Mouse (Mus musculus) forebrain, embryonic 14.5 days (tissue): ENCODE results near the gene Tm7sf2. TPM values are rescaled to one million over a fixed set of nuclear protein-coding genes. Genes with fewer than 3 reads are reported as not detected.

ENCODE experiments used
- ATAC-seq: fragments of 200-750 bp; cut with Nextera tagmentation; 2 replicates; pipeline ENCODE4 v1.8.0; 2017; ENCODE audit warnings: mild to moderate bottlenecking, moderate library complexity
- DNase-seq: peaks from one replicate; pipeline ENCODE4 v3.0.0-alpha.2; 2015; ENCODE audit warnings: low spot score
- H3K27ac ChIP-seq: fragments of 300-500 bp; sonication (generic); 2 replicates; pipeline ENCODE4 v1.5.1; 2014; ENCODE audit warnings: low read depth, mild to moderate bottlenecking, control low read depth, low read length, moderate library complexity
- H3K27me3 ChIP-seq: fragments of 300-500 bp; sonication (generic); replicated peaks from 2 replicates; pipeline ENCODE4 v1.6.1; 2014; ENCODE audit warnings: low read length, control low read depth, mixed read lengths; ENCODE audit not compliant: control insufficient read depth, insufficient read depth
- H3K36me3 ChIP-seq: fragments of 300-500 bp; sonication (generic); 2 replicates; pipeline ENCODE4 v1.6.1; 2014; ENCODE audit warnings: low read length, control low read depth; ENCODE audit not compliant: control insufficient read depth, insufficient read depth
- H3K4me1 ChIP-seq: fragments of 300-500 bp; sonication (generic); 2 replicates; pipeline ENCODE4 v1.6.1; 2014; ENCODE audit warnings: antibody characterized with exemption, low read length, control low read depth; ENCODE audit not compliant: control insufficient read depth, insufficient read depth
- H3K4me2 ChIP-seq: fragments of 300-500 bp; sonication (generic); 2 replicates; pipeline ENCODE4 v1.6.1; 2014; ENCODE audit warnings: mild to moderate bottlenecking, control low read depth, low read length
- H3K4me3 ChIP-seq: fragments of 300-500 bp; sonication (generic); 2 replicates; pipeline ENCODE4 v1.5.1; 2014; ENCODE audit warnings: low read depth, low read length, control low read depth
- H3K9ac ChIP-seq: fragments of 300-500 bp; sonication (generic); 2 replicates; pipeline ENCODE4 v1.6.1; 2014; ENCODE audit warnings: mild to moderate bottlenecking, low read length, control low read depth, moderate library complexity
- H3K9me3 ChIP-seq: fragments of 300-500 bp; sonication (generic); replicated peaks from 2 replicates; pipeline ENCODE4 v1.6.1; 2016; ENCODE audit warnings: low read length, control low read depth, mixed read lengths; ENCODE audit not compliant: control insufficient read depth
- WGBS: fragments of 180-500 bp; shearing (Covaris S2); extraction: QIAGEN DNeasy Blood & Tissue Kit; methylation state at CpG from one replicate; pipeline ENCODE4 v1.1.7; 2014; 5-methylcytosine and 5-hydroxymethylcytosine counted together
- polyA plus RNA-seq: library from polyadenylated mRNA; unstranded; fragments of >200 nt; fragmentation: Nextera tagmentation; extraction: Ambion mirVana; gene quantifications from 2 replicates; pipeline ENCODE4 v1.2.1, GENCODE M21; 2014

Tm7sf2 gene
- polyA plus RNA-seq, 1 experiment from 2014 or later: 32.6 TPM

DNA sequence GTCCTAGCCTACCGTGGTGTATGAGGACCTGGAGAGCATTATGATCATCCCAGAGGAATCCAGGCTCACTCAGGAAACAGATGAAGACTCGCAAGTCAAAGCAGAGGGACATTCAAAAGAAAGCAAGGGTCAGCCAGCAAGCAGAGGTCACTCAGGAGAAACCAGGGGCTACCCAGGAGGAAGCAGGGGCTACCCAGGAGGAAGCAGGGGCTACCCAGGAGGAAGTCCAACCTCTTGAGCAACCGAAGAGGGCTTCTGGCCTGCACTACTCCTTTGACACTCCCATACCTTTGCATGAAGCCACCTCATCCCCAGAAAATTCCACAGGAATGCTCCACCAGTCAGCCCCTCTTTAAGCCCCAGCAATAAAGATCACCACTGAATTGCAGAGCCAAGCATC, 29.7 kb upstream of the Tm7sf2 start:
- peaks cover 15% of the 10 kb centered on the region; the same call in 1 of the 2 replicates for H3K36me3 ChIP-seq
- 89% methylated on average over 3 of the region's 3 CpGs for WGBS
- H3K27me3 ChIP-seq: no peaks in the 10 kb centered on the region
- ATAC-seq (no peak), DNase-seq (no peak)
- no peaks in the 10 kb centered on the region for H3K4me1 ChIP-seq
- H3K9ac ChIP-seq: no peak overlapping the region
- no peak overlapping the region for H3K4me3 ChIP-seq
- no peak overlapping the region for H3K27ac ChIP-seq
- no peaks in the 10 kb centered on the region for H3K9me3 ChIP-seq
- no peak overlapping the region for H3K4me2 ChIP-seq

DNA sequence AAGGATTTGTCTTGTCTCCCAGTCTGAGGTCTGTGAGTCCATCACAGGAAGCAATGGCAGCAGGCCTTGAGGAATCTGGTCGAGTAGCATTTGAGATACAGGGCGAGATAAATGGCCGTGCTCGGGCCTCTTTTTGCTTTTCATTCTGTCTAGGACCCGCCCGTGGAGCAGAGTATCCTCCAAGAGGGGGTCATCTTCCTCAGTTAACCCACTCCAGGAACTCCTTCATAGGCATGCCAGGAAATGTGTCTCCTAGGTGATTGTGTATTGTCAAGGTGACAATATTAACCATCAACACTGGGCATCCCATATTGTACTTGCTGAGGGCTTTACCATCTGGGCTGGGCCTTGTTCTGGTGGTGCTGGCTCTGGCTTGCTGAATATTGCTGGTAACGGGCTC, 25.9 kb upstream of the Tm7sf2 start, which contains the start of gene AC131692.1:
Gene AC131692.1 (plus strand): TSS at position 301 of the 400 bp plus-strand sequence.
- Histone ChIP-seq H3K27me3 (no peaks in the 10 kb centered on the region), H3K36me3 (peaks cover 44% of the 10 kb centered on the region), H3K4me2 (no peak within 1 kb of the TSS), H3K4me1 (no peaks in the 10 kb centered on the region), H3K27ac (no peak within 1 kb of the TSS), H3K9me3 (no peaks in the 10 kb centered on the region), H3K9ac (no peak within 1 kb of the TSS), H3K4me3 (no peak within 1 kb of the TSS)
- 93% methylated on average over 7 of the region's 7 CpGs for WGBS
- ATAC-seq (no peak), DNase-seq (no peak)

DNA sequence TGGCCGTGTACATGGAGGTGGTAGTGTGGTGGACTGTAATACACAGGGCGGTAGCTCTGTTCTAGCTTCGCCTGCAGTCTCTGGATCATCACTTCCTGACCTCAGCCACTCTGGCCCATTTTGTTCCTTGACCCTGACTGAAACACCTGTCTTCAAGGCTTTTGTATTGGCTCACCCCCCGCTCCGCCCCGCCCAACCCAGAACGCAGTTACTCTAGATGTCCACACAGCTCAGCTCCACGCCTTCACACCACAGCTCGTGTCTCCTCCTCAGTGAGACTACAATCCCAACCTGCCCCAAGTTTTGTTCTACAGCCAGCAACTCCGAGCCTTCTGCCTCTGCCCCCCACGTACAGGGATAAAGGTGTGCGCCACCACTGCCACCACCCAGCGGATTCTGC, 20.7 kb upstream of the Tm7sf2 start:
- peaks cover 43% of the 10 kb centered on the region for H3K36me3 ChIP-seq
- DNase-seq (no peak), ATAC-seq (no peak)
- no peaks in the 10 kb centered on the region for H3K9me3 ChIP-seq
- no peak overlapping the region for H3K9ac ChIP-seq
- H3K27me3 ChIP-seq: no peaks in the 10 kb centered on the region
- peaks cover 7% of the 10 kb centered on the region; the same call in 1 of the 2 replicates for H3K4me1 ChIP-seq
- 96% methylated on average over 13 of the region's 13 CpGs for WGBS
- H3K4me3 ChIP-seq: no peak overlapping the region
- H3K4me2 ChIP-seq: no peak overlapping the region
- H3K27ac ChIP-seq: no peak overlapping the region

DNA sequence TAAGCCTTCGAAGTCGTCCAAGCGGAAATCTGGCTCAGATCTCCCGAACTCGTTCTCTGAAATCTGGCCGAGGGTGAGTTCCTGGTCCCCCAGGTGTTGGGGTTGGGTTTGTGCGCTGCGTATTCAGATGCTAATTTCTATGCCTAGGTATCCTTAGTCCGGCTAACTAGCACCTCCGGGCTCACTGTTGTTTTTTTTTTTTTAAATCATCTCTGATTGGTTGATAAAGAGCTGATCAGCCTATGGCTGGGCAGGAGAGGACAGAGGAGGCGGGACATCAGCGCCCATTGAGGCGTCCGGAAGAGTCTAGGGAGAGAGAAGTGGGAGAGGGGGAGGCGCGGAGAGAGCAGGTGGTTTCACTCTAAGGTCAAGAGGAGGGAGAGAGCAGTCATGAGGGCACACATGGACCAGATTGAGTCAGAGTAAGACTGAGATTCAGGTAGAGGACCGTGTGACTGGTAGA, 17.3 kb upstream of the Tm7sf2 start:
- under 1% methylated on average over 17 of the region's 17 CpGs for WGBS
- H3K27ac ChIP-seq: no peak overlapping the region

DNA sequence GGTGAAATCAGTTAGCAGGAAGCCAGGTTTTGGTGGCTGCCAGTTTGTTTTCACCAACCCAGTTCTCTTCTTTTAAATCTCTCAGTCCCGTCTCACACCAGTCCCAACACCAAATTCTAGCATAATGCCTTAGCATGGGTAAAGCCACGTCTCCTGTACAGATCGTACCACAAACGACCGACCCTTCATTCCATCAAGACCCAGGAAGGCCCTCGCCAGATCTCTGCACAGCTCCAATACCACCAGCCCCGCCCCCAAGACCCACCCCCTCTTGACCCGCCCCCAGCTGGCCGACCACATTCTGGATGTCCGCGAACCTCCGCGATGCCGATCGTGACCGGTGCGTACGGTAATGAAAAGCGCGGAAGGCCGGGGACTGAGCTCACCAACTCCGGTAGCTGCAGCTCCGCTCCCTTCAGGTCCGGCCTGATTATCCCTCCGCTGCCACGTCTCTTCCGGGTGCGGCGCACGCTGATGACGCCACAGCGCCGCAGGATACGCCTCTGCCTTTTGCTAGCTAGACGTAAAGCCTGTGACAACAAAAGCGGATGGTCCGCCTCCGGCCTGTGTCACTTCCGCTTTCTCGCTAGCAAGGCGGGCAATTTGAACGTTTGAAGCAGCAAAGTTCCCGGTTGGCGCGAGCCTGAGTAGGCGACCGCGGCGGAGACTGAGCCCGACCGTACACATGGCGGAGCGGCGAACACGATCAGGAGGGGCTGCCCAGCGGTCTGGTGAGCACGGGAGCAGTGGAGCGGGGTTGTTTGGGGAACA, 16.5 kb upstream of the Tm7sf2 start, which contains the start of the genes Zfpl1 and Cdca5:
Gene Zfpl1 (minus strand): TSS at position 479 of the 771 bp plus-strand sequence.
Gene Cdca5 (plus strand): TSS at position 506 of the 771 bp plus-strand sequence.
- Histone ChIP-seq H3K4me2 (peak within 1 kb of the TSS; percentile 92), H3K4me1 (peaks cover 8% of the 10 kb centered on the region; the same call in 1 of the 2 replicates), H3K27ac (0 out of 2 replicates have a peak within 1 kb of the TSS, but pooled peaks have one; percentile 39), H3K36me3 (peaks cover 42% of the 10 kb centered on the region), H3K27me3 (no peaks in the 10 kb centered on the region), H3K9ac (peak within 1 kb of the TSS; percentile 71), H3K4me3 (peak within 1 kb of the TSS; percentile 68), H3K9me3 (no peaks in the 10 kb centered on the region)
- WGBS: under 1% methylated on average over 58 of the region's 58 CpGs
- ATAC-seq (peak; percentile 95), DNase-seq (peak; percentile 99)

More for the DNA sequence above, 17.3 kb upstream of the Tm7sf2 start:
- peak overlapping the region; percentile 68 for H3K4me3 ChIP-seq
- peaks cover 8% of the 10 kb centered on the region; the same call in 1 of the 2 replicates for H3K4me1 ChIP-seq
- H3K36me3 ChIP-seq: peaks cover 43% of the 10 kb centered on the region
- no peaks in the 10 kb centered on the region for H3K27me3 ChIP-seq
- peak overlapping the region; percentile 88 for H3K4me2 ChIP-seq
- ATAC-seq (peak; percentile 80), DNase-seq (peak; percentile 80)
- no peaks in the 10 kb centered on the region for H3K9me3 ChIP-seq
- H3K9ac ChIP-seq: peak overlapping the region; percentile 71

DNA sequence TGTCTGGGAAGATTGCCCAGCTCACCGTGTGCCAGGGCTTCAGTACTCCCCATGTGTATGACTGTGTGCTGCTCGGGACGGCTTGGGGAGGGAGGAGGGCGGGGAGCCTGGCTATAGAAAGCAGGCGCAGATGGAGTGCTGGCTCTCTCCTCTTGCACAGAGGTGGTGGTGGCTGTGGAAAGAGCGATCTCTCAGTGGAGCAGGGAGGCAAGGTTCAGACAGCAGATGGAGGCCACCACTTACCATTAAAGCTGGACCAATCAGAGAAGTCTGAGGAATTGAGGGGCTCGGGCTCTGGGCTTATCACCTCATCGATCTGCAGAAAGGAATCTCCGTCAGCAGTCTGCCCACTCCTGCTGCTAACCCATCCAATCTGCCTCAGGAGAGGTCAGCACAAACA, 14.0 kb upstream of the Tm7sf2 start, which contains the start of gene Gm28374:
Gene Gm28374 (minus strand): TSS at position 101 of the 400 bp plus-strand sequence.
- Histone ChIP-seq H3K9me3 (no peaks in the 10 kb centered on the region), H3K9ac (no peak within 1 kb of the TSS), H3K27me3 (no peaks in the 10 kb centered on the region), H3K4me3 (no peak within 1 kb of the TSS), H3K27ac (no peak within 1 kb of the TSS), H3K36me3 (peaks cover 32% of the 10 kb centered on the region), H3K4me1 (peaks cover 8% of the 10 kb centered on the region; the same call in 1 of the 2 replicates), H3K4me2 (no peak within 1 kb of the TSS)
- ATAC-seq (no peak), DNase-seq (no peak)
- WGBS: 87% methylated on average over 9 of the region's 9 CpGs

DNA sequence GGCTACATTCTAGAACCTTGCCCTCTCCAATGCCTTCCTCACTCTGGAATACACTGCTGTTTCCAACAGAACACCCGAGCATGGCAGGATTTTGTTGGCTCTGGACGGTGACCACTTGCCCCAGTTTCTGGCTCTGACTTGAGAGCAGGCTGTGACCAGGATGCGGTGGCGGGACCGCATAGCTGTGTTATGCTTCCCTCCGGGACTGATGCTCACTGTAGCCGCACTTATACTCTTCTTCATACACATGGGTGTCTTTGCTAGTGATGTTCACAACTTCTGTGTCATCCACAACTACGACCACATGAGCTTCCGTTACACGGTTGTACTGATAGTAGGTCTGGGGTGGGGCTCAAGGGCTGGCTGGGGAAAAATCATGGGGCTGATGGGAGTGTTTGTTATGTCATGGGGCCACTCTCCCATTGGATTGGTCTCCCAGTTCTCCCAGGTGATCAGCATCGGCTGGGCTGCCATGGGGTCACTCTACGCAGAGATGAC, 11.9 kb upstream of the Tm7sf2 start, which contains the start of gene Tmem262:
Gene Tmem262 (plus strand): TSS at position 51 of the 498 bp plus-strand sequence.
- DNase-seq (no peak), ATAC-seq (no peak)
- H3K4me1 ChIP-seq: peaks cover 13% of the 10 kb centered on the region
- no peak within 1 kb of the TSS for H3K4me2 ChIP-seq
- 95% methylated on average over 12 of the region's 12 CpGs for WGBS
- no peaks in the 10 kb centered on the region for H3K9me3 ChIP-seq
- no peak within 1 kb of the TSS for H3K27ac ChIP-seq
- no peak within 1 kb of the TSS for H3K9ac ChIP-seq
- H3K4me3 ChIP-seq: no peak within 1 kb of the TSS
- peaks cover 33% of the 10 kb centered on the region for H3K36me3 ChIP-seq
- H3K27me3 ChIP-seq: no peaks in the 10 kb centered on the region

DNA sequence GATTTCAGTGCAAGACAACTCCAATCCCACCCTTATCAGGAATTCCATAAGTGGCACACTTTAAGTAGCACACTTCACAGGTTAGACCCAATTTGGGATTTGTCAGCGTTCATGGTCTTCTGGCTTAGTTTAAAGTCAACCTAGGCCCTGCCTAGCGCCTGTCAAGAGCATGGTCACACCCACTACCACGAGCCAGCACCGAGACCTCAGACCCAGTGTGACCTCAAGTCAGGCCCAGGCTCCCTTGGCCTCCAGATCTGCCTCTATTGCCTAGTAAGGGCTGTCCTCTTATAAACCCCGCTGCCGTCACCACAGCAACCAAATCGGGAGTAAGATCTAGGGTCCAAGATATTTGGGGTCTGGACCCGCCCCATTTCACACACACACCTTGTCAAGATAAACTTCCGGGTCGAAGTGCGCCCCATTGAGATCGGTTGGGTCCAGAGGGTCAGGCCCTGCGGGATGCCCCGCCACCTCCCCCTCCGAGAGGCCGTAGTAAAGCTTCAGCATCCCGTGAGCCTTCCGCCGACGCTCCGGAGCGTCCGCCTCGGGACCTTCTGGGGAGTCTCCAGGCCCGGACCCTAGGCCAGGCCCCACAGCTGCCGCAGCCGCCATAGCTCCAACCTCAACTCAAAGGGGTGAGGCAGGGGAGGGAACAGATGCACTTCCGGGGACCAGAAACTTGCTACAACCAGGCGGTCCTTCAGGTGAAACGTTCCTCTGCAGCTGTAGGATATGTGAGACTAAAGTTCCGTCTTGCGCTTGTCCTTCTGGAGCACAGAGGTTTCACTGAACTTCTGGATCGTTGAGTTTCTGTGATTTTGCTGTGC, 8.6 kb upstream of the Tm7sf2 start, which contains the start of gene Vps51:
Gene Vps51 (minus strand): TSS at position 668 of the 830 bp plus-strand sequence.
- Histone ChIP-seq H3K4me1 (peaks cover 7% of the 10 kb centered on the region), H3K27ac (peak within 1 kb of the TSS; percentile 49; the same call in 1 of the 2 replicates), H3K4me2 (peak within 1 kb of the TSS; percentile 87), H3K36me3 (peaks cover 41% of the 10 kb centered on the region), H3K9ac (peak within 1 kb of the TSS; percentile 70), H3K4me3 (peak within 1 kb of the TSS; percentile 56), H3K9me3 (no peaks in the 10 kb centered on the region), H3K27me3 (no peaks in the 10 kb centered on the region)
- WGBS: 1% methylated on average over 33 of the region's 33 CpGs
- ATAC-seq (peak; percentile 90), DNase-seq (peak; percentile 94)
